9 mouse cellular contexts compared by ENCODE assay signal in the genomic region with DNA sequence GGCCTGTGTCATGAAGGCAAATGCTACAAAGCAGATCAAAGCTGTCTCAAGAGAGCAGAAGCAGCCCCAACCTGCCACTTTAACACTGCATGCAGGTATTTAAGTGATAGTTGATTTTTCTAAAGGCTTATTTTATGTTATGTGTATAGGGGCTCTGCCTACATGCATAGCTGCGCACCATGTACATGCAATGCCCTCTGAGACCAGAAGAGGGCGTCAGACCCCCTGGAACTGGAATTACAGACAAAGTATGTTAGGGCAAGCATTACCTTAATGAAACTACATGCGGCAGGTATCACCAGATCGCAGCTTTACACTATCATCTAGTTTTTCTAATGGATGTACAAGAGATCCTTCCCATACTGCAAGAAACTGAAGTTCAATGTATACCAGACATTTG. TPM values are rescaled to one million over a fixed set of nuclear protein-coding genes. Genes with fewer than 3 reads are reported as not detected.
A peak's percentile ranks its signal among the peaks of the same experiment; 100 is the strongest.
DNase-seq lines count a peak whose midpoint lies in the region; ATAC-seq lines count a peak whose summit lies in the region.
"Had no signal": no experiment of that assay in that cellular context is flagged by ENCODE, and none has a peak within 500 bp of the region (broad histone marks: within the 10 kb centered on the region; RNA-seq: fewer than 3 reads in every experiment).

No protein-coding gene starts in this region.

- no peak overlapping the region for H3K27ac ChIP-seq in hindbrain, embryonic 14.5 days
- H3K27ac ChIP-seq in hindbrain, embryonic 13.5 days, result no peak overlapping the region
- H3K27ac ChIP-seq in neural tube, embryonic 11.5 days (ENCODE audit: low read depth, low read length), result no peak overlapping the region
- H3K27ac ChIP-seq: lung, embryonic 15.5 days had no signal

- H3K9me3 ChIP-seq in hindbrain, embryonic 14.5 days (ENCODE audit: control insufficient read depth, low read length), result no peaks in the 10 kb centered on the region
- no peaks in the 10 kb centered on the region for H3K9me3 ChIP-seq in hindbrain, embryonic 13.5 days
- no peaks in the 10 kb centered on the region for H3K9me3 ChIP-seq in neural tube, embryonic 11.5 days (ENCODE audit: control insufficient read depth, low read length)
- H3K9me3 ChIP-seq: lung, embryonic 15.5 days had no signal

- peak; percentile 73 for DNase-seq in hindbrain, embryonic 14.5 days (ENCODE audit: low spot score)
- peak; percentile 38 for DNase-seq in urinary bladder, postnatal 14 days (ENCODE audit: low spot score)
- no peak for DNase-seq in urinary bladder, adult 2 months (ENCODE audit: low spot score)
- peak; percentile 42 for DNase-seq in brain, adult 2 months (ENCODE audit: low read depth, low spot score)
- peak; percentile 60 for DNase-seq in induced T-regulatory cell, adult 2 months (ENCODE audit: low read depth)
- DNase-seq in neural tube, embryonic 11.5 days (ENCODE audit: low spot score), result peak; percentile 54
- no peak for DNase-seq in layer of hippocampus, adult 9-10 months (ENCODE audit: low spot score)

- no peaks in the 10 kb centered on the region for H3K4me1 ChIP-seq in hindbrain, embryonic 14.5 days (replicated peaks; ENCODE audit: control insufficient read depth, insufficient read depth, low read length)
- H3K4me1 ChIP-seq in hindbrain, embryonic 13.5 days (replicated peaks), result no peaks in the 10 kb centered on the region
- no peaks in the 10 kb centered on the region for H3K4me1 ChIP-seq in neural tube, embryonic 11.5 days (ENCODE audit: control insufficient read depth, insufficient read depth, low read length)
- H3K4me1 ChIP-seq: lung, embryonic 15.5 days had no signal

- H3K9ac ChIP-seq in hindbrain, embryonic 14.5 days, result no peak overlapping the region
- H3K9ac ChIP-seq in hindbrain, embryonic 13.5 days, result no peak overlapping the region
- H3K9ac ChIP-seq in neural tube, embryonic 11.5 days (ENCODE audit: low read length), result no peak overlapping the region
- H3K9ac ChIP-seq: lung, embryonic 15.5 days had no signal

- peaks cover 80% of the 10 kb centered on the region for H3K36me3 ChIP-seq in hindbrain, embryonic 14.5 days (replicated peaks; ENCODE audit: control insufficient read depth, insufficient read depth)
- peaks cover 70% of the 10 kb centered on the region for H3K36me3 ChIP-seq in hindbrain, embryonic 13.5 days
- H3K36me3 ChIP-seq in neural tube, embryonic 11.5 days (ENCODE audit: control insufficient read depth, insufficient read depth, low read length), result peaks cover 6% of the 10 kb centered on the region

- no peak overlapping the region for H3K4me2 ChIP-seq in hindbrain, embryonic 14.5 days (replicated peaks)
- no peak overlapping the region for H3K4me2 ChIP-seq in hindbrain, embryonic 13.5 days
- no peak overlapping the region for H3K4me2 ChIP-seq in neural tube, embryonic 11.5 days (ENCODE audit: low read depth)
- H3K4me2 ChIP-seq: lung, embryonic 15.5 days had no signal

- no peaks in the 10 kb centered on the region for H3K27me3 ChIP-seq in hindbrain, embryonic 14.5 days (ENCODE audit: control insufficient read depth, insufficient read depth, low read length)
- H3K27me3 ChIP-seq in hindbrain, embryonic 13.5 days, result no peaks in the 10 kb centered on the region
- H3K27me3 ChIP-seq in neural tube, embryonic 11.5 days (ENCODE audit: control insufficient read depth, insufficient read depth, low read length), result no peaks in the 10 kb centered on the region
- H3K27me3 ChIP-seq: lung, embryonic 15.5 days had no signal

- no peak overlapping the region for H3K4me3 ChIP-seq in hindbrain, embryonic 14.5 days (replicated peaks; ENCODE audit: low read length)
- no peak overlapping the region for H3K4me3 ChIP-seq in hindbrain, embryonic 13.5 days
- H3K4me3 ChIP-seq in neural tube, embryonic 11.5 days (ENCODE audit: low read depth, low read length), result no peak overlapping the region
- H3K4me3 ChIP-seq: lung, embryonic 15.5 days had no signal

- no peak for ATAC-seq in hindbrain, embryonic 14.5 days (ENCODE audit: low FRiP score)
- no peak for ATAC-seq in hindbrain, embryonic 13.5 days (ENCODE audit: low FRiP score)
- ATAC-seq in neural tube, embryonic 11.5 days (ENCODE audit: insufficient read depth, low FRiP score, low TSS enrichment), result no peak

- WGBS in hindbrain, embryonic 14.5 days, result 70% methylated on average over 4 of the region's 4 CpGs
- 68% methylated on average over 4 of the region's 4 CpGs for WGBS in hindbrain, embryonic 13.5 days
- WGBS in neural tube, embryonic 11.5 days, result 71% methylated on average over 4 of the region's 4 CpGs

RNA-seq across cellular contexts. Expression of a gene that starts 27.9 kb away (rescaled TPM):
- 29.4 and 29.8 TPM in 2 replicates for polyA plus RNA-seq in hindbrain, embryonic 14.5 days (2014; fragmentation: Nextera tagmentation; extraction: Ambion mirVana)
- 34.0 and 38.3 TPM in 2 replicates for polyA plus RNA-seq in hindbrain, embryonic 13.5 days (2015; fragmentation: Nextera tagmentation; extraction: Ambion mirVana)
- polyA plus RNA-seq in urinary bladder, adult 2 months (2012; rRNA removed), result 25.0 and 26.2 TPM in 2 replicates
- polyA plus RNA-seq in neural tube, embryonic 11.5 days (2014; fragmentation: Nextera tagmentation; extraction: Ambion mirVana), result 30.6 and 31.5 TPM in 2 replicates

Comparison
In these comparisons a context has a peak if more than half of its experiments do, and no peak if none do; other contexts are left out.
1. DNase-seq: peak in hindbrain, embryonic 14.5 days (single experiment), urinary bladder, postnatal 14 days (single experiment), brain, adult 2 months (single experiment), induced T-regulatory cell, adult 2 months (single experiment) and neural tube, embryonic 11.5 days (single experiment); none in urinary bladder, adult 2 months (single experiment) and layer of hippocampus, adult 9-10 months (single experiment).